Mouse (Mus musculus): Measurements from ENCODE around the gene Brpf3. TPM values are rescaled to one million over a fixed set of nuclear protein-coding genes. Genes with fewer than 3 reads are reported as not detected.

The Brpf3 gene
- total RNA-seq, 1 experiment, result 24.5 TPM

DNA sequence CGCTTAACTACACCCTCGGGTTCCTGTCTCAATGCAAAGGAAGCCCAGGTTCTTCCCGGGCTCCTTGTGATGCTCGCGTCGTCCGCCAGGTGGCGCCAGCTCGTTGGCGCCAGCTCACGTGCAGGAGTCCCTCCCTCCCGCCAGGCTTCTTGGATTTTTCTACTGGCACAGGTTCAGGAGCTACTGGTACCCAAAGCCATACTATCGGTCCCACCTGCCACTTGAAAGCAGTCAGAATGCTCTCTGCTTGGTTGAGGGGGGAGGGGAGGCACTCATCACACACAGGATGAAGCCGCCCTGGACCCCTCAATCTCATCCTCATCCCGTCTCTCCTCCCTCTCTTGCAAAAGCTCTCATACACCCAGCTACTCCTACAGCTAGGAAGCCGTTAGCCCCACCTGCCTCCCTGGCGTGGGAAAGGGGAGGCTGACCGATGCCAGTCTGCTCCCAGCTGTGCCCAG, 79.1 kb downstream of the Brpf3 start:
- in situ Hi-C loops (cut with MboI; ENCODE audit: low sequenced_read_pairs in 2 of 2, unreplicated experiment in 2 of 2), result no loop called here
- peaks cover 8 to 10% of the 10 kb centered on the region in 2 experiments; a peak in 2 of 4 replicates for H3K4me1 ChIP-seq (ENCODE audit: control insufficient read depth in 2 of 2, insufficient read depth in 2 of 2, low read length in 2 of 2, poor library complexity in 1 of 2)
- peak; percentile 79 for DNase-seq (ENCODE audit: low read depth, low spot score)
- no peaks in the 10 kb centered on the region for H3K9me3 ChIP-seq (ENCODE audit: control insufficient read depth, insufficient read depth, low read depth, low read length)
- H3K9ac ChIP-seq (ENCODE audit: insufficient read depth, low read depth, low read length, poor library complexity, severe bottlenecking), result peak overlapping the region; percentile 68; the same call in 1 of the 2 replicates
- no peak for TF ChIP-seq HCFC1 (IDR thresholded peaks at IDR 0.05; ENCODE audit: borderline replicate concordance, insufficient read depth, low read length)
- no peak for TF ChIP-seq ZC3H11A (IDR thresholded peaks at IDR 0.05; ENCODE audit: borderline replicate concordance, low read depth, low read length)
- TF ChIP-seq MAFK (IDR thresholded peaks at IDR 0.05; ENCODE audit: insufficient read depth, low read depth, low read length), result no peak
- no peak for TF ChIP-seq CHD2 (IDR thresholded peaks at IDR 0.05; ENCODE audit: low read depth, low read length)
- 0 out of 2 replicates have a peak, but pooled peaks have one; percentile 16 for TF ChIP-seq ZNF384 (IDR thresholded peaks at IDR 0.05; ENCODE audit: low read depth, low read length)
- H3K27ac ChIP-seq (ENCODE audit: insufficient read depth, low read depth, low read length, poor library complexity, severe bottlenecking), result no peak overlapping the region
- peak overlapping the region in 1 of 2 experiments; percentile 36; a peak in 1 of 4 replicates for H3K4me3 ChIP-seq (ENCODE audit: insufficient read depth in 1 of 2, low read depth in 1 of 2, low read length in 2 of 2, poor library complexity in 1 of 2, severe bottlenecking in 1 of 2)
- H3K36me3 ChIP-seq (ENCODE audit: control insufficient read depth, insufficient read depth, low read length, poor library complexity, severe bottlenecking), result no peaks in the 10 kb centered on the region

DNA sequence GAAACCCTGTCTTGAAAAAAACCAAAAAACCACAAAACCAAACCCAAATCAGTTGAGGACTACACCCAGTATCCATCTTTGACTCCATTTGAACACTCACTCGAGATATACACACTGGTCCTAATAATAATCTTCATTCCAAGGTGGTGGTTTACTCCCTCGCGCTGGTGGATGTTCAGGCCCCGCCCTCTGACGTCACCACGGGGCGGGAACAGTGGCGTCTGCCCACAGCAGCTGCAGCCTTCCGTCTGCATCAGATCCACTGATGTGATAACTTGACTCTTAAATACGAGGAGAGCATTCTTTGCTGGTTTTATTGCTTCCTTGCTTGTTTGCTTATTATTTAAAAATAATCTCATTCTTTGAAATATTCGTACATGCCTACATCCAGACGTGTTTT, 81.4 kb downstream of the Brpf3 start:
- peak overlapping the region in 1 of 2 experiments; percentile 33; a peak in 1 of 4 replicates for H3K4me3 ChIP-seq (ENCODE audit: insufficient read depth in 1 of 2, low read depth in 1 of 2, low read length in 2 of 2, poor library complexity in 1 of 2, severe bottlenecking in 1 of 2)
- no peak for DNase-seq (ENCODE audit: low read depth, low spot score)
- no peak overlapping the region for H3K27ac ChIP-seq (ENCODE audit: insufficient read depth, low read depth, low read length, poor library complexity, severe bottlenecking)
- TF ChIP-seq MAFK (IDR thresholded peaks at IDR 0.05; ENCODE audit: insufficient read depth, low read depth, low read length) (no peak), ZC3H11A (IDR thresholded peaks at IDR 0.05; ENCODE audit: borderline replicate concordance, low read depth, low read length) (no peak), HCFC1 (IDR thresholded peaks at IDR 0.05; ENCODE audit: borderline replicate concordance, insufficient read depth, low read length) (no peak), ZNF384 (IDR thresholded peaks at IDR 0.05; ENCODE audit: low read depth, low read length) (no peak), CHD2 (IDR thresholded peaks at IDR 0.05; ENCODE audit: low read depth, low read length) (no peak)
- H3K9ac ChIP-seq (ENCODE audit: insufficient read depth, low read depth, low read length, poor library complexity, severe bottlenecking), result no peak overlapping the region
- no peaks in the 10 kb centered on the region for H3K36me3 ChIP-seq (ENCODE audit: control insufficient read depth, insufficient read depth, low read length, poor library complexity, severe bottlenecking)
- no peaks in the 10 kb centered on the region for H3K9me3 ChIP-seq (ENCODE audit: control insufficient read depth, insufficient read depth, low read depth, low read length)
- peaks cover 8% of the 10 kb centered on the region in 2 experiments; a peak in 2 of 4 replicates for H3K4me1 ChIP-seq (ENCODE audit: control insufficient read depth in 2 of 2, insufficient read depth in 2 of 2, low read length in 2 of 2, poor library complexity in 1 of 2)
- in situ Hi-C loops (cut with MboI; ENCODE audit: low sequenced_read_pairs in 2 of 2, unreplicated experiment in 2 of 2), result no loop called here

DNA sequence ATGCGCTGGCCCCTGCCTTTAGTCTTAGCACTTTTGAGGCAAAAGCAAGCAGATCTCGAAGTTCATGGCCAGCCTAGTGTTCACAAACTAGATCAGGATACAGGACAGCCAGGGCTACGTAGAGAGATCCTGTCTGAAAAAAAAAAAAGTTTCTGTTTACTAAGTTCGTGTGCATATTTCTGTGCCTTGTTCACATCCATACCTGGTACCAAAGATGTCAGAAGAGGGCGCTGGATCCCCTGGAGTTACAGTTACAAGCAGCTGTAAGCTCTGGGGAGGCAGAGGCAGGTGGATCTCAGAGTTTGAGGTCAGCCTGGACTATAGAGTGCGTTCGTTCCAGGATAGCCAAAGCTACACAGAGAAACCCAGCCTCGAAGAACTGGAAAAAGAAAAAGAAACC, 81.9 kb downstream of the Brpf3 start:
- DNase-seq (ENCODE audit: low read depth, low spot score), result no peak
- Histone ChIP-seq H3K36me3 (ENCODE audit: control insufficient read depth, insufficient read depth, low read length, poor library complexity, severe bottlenecking) (no peaks in the 10 kb centered on the region), H3K4me1 (ENCODE audit: control insufficient read depth in 2 of 2, insufficient read depth in 2 of 2, low read length in 2 of 2, poor library complexity in 1 of 2) (peaks cover 8% of the 10 kb centered on the region in 2 experiments; a peak in 2 of 4 replicates), H3K9ac (ENCODE audit: insufficient read depth, low read depth, low read length, poor library complexity, severe bottlenecking) (no peak overlapping the region), H3K9me3 (ENCODE audit: control insufficient read depth, insufficient read depth, low read depth, low read length) (no peaks in the 10 kb centered on the region), H3K27ac (ENCODE audit: insufficient read depth, low read depth, low read length, poor library complexity, severe bottlenecking) (no peak overlapping the region), H3K4me3 (ENCODE audit: insufficient read depth in 1 of 2, low read depth in 1 of 2, low read length in 2 of 2, poor library complexity in 1 of 2, severe bottlenecking in 1 of 2) (no peak overlapping the region)
- in situ Hi-C loops (cut with MboI; ENCODE audit: low sequenced_read_pairs in 2 of 2, unreplicated experiment in 2 of 2), result no loop called here
- TF ChIP-seq ZNF384 (IDR thresholded peaks at IDR 0.05; ENCODE audit: low read depth, low read length) (no peak), CHD2 (IDR thresholded peaks at IDR 0.05; ENCODE audit: low read depth, low read length) (no peak), HCFC1 (IDR thresholded peaks at IDR 0.05; ENCODE audit: borderline replicate concordance, insufficient read depth, low read length) (no peak), MAFK (IDR thresholded peaks at IDR 0.05; ENCODE audit: insufficient read depth, low read depth, low read length) (no peak), ZC3H11A (IDR thresholded peaks at IDR 0.05; ENCODE audit: borderline replicate concordance, low read depth, low read length) (no peak)

DNA sequence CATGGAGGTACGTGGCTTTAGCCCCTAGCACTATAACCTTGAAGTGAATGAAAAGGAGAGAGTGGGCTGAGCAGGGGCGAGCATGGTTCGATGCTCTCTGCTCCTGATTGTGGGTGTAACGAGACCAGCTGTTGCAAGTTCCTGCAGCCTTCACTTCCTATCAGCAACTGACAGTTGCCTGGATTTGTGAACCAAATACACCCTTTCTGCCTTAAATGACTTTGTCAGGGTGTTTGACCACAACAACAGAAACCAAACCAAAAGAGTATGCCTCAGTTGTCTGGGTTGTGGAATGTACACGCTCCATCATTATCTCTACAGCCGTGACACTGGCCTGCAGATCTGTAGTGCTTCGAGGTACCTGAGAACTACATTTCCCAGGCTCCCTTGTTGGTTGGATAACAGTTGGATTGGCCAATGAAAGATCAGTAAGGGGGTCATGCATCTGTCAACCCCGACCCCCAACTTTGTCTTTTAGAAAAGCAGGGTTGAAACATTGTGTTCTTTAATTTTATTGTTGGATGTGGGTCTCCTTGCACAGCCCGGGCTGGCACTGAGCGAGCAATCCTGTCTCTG, 83.1 kb downstream of the Brpf3 start:
- Histone ChIP-seq H3K9ac (ENCODE audit: insufficient read depth, low read depth, low read length, poor library complexity, severe bottlenecking) (no peak overlapping the region), H3K4me3 (ENCODE audit: insufficient read depth in 1 of 2, low read depth in 1 of 2, low read length in 2 of 2, poor library complexity in 1 of 2, severe bottlenecking in 1 of 2) (no peak overlapping the region), H3K9me3 (ENCODE audit: control insufficient read depth, insufficient read depth, low read depth, low read length) (no peaks in the 10 kb centered on the region), H3K4me1 (ENCODE audit: control insufficient read depth in 2 of 2, insufficient read depth in 2 of 2, low read length in 2 of 2, poor library complexity in 1 of 2) (peaks cover 8% of the 10 kb centered on the region in 2 experiments; a peak in 2 of 4 replicates), H3K36me3 (ENCODE audit: control insufficient read depth, insufficient read depth, low read length, poor library complexity, severe bottlenecking) (no peaks in the 10 kb centered on the region), H3K27ac (ENCODE audit: insufficient read depth, low read depth, low read length, poor library complexity, severe bottlenecking) (no peak overlapping the region)
- no peak for DNase-seq (ENCODE audit: low read depth, low spot score)
- TF ChIP-seq MAFK (IDR thresholded peaks at IDR 0.05; ENCODE audit: insufficient read depth, low read depth, low read length), result no peak
- peak; percentile 89 for TF ChIP-seq HCFC1 (IDR thresholded peaks at IDR 0.05; ENCODE audit: borderline replicate concordance, insufficient read depth, low read length)
- in situ Hi-C loops (cut with MboI; ENCODE audit: low sequenced_read_pairs in 2 of 2, unreplicated experiment in 2 of 2), result no loop called here

Data from ES-E14 (cell line).